Mouse (Mus musculus): ENCODE results near the gene Pold1.

GRCm38 (mm10) chr7:44591348-44592116, 42.9 kb upstream of the Pold1 start:
- no peak for TF ChIP-seq HCFC1 (IDR thresholded peaks at IDR 0.05; ENCODE audit: borderline replicate concordance, insufficient read depth, low read length)
- TF ChIP-seq ZNF384 (IDR thresholded peaks at IDR 0.05; ENCODE audit: low read depth, low read length): no peak
- no peak for TF ChIP-seq CHD2 (IDR thresholded peaks at IDR 0.05; ENCODE audit: low read depth, low read length)
- no peak for TF ChIP-seq ZC3H11A (IDR thresholded peaks at IDR 0.05; ENCODE audit: borderline replicate concordance, low read depth, low read length)
